Mouse (Mus musculus) kidney, adult 2 months (tissue): ENCODE results near the gene Pxk. TPM values are rescaled to one million over a fixed set of nuclear protein-coding genes. Genes with fewer than 3 reads are reported as not detected.
A peak's percentile ranks its signal among the peaks of the same experiment; 100 is the strongest.

Source experiments
- DNase-seq: peaks from one replicate; pipeline ENCODE4 v3.0.0; 2021
- H3K27ac ChIP-seq: fragments of 200-500 bp; 2 replicates; pipeline ENCODE4 v1.5.1; 2012; ENCODE audit warnings: low read depth, low read length, control low read depth, inconsistent platforms; ENCODE audit not compliant: insufficient read depth
- H3K27me3 ChIP-seq: fragments of 200-500 bp; replicated peaks from 2 replicates; pipeline ENCODE4 v1.6.1; 2012; ENCODE audit warnings: mild to moderate bottlenecking, moderate library complexity, low read length, inconsistent platforms; ENCODE audit not compliant: control insufficient read depth, insufficient read depth
- H3K36me3 ChIP-seq: fragments of 200-500 bp; 2 replicates; pipeline ENCODE4 v1.6.1; 2012; ENCODE audit warnings: mild to moderate bottlenecking, moderate library complexity, low read length, inconsistent platforms; ENCODE audit not compliant: control insufficient read depth, insufficient read depth
- H3K4me1 ChIP-seq: fragments of 200-500 bp; 2 replicates; pipeline ENCODE4 v1.6.1; 2011; ENCODE audit warnings: low read length; ENCODE audit not compliant: control insufficient read depth, insufficient read depth
- H3K4me3 ChIP-seq: fragments of 200-500 bp; 2 replicates; pipeline ENCODE4 v1.5.1; 2011; ENCODE audit warnings: mild to moderate bottlenecking, low read depth, low read length, control low read depth; ENCODE audit not compliant: insufficient read depth
- CTCF ChIP-seq: fragments of 200-500 bp; conservative IDR thresholded peaks from 2 replicates; pipeline ENCODE4 v1.5.1; 2011; ENCODE audit warnings: low read depth, mild to moderate bottlenecking, control low read depth, low read length, moderate library complexity, mixed read lengths; ENCODE audit not compliant: insufficient read depth, insufficient read length
- POLR2A ChIP-seq: fragments of 200-500 bp; IDR thresholded peaks from one replicate; pipeline ENCODE4 v1.6.1; 2011; ENCODE audit warnings: low read depth, low read length, control low read depth
- WGBS: fragments of 180-500 bp; shearing (Covaris S2); methylation state at CpG from one replicate; pipeline ENCODE4 v1.1.7; 2018; 5-methylcytosine and 5-hydroxymethylcytosine counted together
- polyA plus RNA-seq: library from polyadenylated mRNA; depleted of rRNA; stranded (reverse); fragments of >200 nt; gene quantifications from 2 replicates; pipeline ENCODE4 v1.2.3, GENCODE M21; 2012; rRNA removed

The Pxk gene
- polyA plus RNA-seq = 36.8 and 42.9 TPM in 2 replicates

DNA sequence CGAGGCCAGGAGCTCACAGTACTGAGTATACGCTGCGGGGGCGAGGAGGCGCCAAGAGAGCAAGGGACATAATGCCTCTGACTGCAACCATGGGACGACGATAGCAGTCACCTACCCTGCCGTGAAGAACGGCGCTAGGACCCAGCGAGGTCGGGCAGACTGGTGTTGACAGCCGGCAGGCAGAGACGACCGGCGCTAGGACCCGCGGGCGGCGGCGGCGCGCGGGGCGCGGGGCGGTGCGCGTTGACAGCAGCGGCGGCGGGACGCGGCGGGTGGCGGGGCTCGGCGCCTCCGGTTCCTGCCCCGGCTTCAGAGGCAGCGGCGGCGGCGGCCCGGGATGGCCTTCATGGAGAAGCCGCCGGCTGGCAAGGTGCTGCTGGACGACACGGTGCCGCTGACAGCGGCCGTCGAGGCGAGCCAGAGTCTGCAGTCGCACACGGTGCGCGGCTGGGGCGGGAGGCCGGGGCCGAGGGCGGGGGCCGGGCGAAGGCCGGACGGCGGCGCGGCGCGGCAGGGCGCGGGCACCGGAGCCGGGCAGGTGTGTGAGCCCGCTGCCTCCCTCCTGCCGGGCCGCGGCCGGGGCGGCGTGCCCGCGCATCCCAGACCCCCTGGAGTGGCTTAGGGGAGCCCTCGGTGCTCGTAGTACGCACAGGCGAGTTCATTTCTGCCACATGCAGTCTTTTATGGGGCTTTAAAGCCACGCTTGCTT, at the start of gene Pxk:
Gene Pxk (plus strand): TSS at position 234 of the 709 bp plus-strand sequence.
- Histone ChIP-seq H3K4me3 (peak within 1 kb of the TSS; percentile 96), H3K36me3 (no peaks in the 10 kb centered on the region), H3K27ac (peak within 1 kb of the TSS; percentile 81), H3K27me3 (no peaks in the 10 kb centered on the region), H3K4me1 (peaks cover 28% of the 10 kb centered on the region)
- under 1% methylated on average over 88 of the region's 89 CpGs for WGBS
- DNase-seq = peak; percentile 96
- no peak for TF ChIP-seq POLR2A
- TF ChIP-seq CTCF = no peak

DNA sequence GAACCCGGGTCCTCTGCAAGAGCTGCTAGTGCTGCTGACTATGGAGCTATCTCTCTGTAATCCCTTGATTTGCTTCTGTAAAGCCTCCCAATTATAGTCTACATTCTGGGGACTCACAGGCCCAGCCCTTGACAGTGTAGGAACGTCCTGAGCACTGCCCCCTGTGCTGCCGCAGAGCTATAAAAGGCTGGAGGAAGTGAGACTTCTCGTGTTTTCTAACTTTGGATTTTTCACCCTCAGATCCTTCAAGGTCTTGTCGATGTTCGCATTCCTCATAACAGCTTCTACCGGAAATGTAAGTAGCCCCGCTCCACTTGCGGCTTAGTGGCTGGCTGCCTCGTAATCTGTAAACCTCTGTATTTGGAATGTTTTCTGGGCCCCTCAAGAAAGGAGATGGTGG, 48.7 kb upstream of the Pxk start:
- Histone ChIP-seq H3K4me3 (no peak overlapping the region), H3K4me1 (no peaks in the 10 kb centered on the region), H3K36me3 (no peaks in the 10 kb centered on the region), H3K27ac (no peak overlapping the region), H3K27me3 (no peaks in the 10 kb centered on the region)
- no peak for DNase-seq
- 86% methylated on average over 10 of the region's 10 CpGs for WGBS
- TF ChIP-seq CTCF (no peak), POLR2A (no peak)

DNA sequence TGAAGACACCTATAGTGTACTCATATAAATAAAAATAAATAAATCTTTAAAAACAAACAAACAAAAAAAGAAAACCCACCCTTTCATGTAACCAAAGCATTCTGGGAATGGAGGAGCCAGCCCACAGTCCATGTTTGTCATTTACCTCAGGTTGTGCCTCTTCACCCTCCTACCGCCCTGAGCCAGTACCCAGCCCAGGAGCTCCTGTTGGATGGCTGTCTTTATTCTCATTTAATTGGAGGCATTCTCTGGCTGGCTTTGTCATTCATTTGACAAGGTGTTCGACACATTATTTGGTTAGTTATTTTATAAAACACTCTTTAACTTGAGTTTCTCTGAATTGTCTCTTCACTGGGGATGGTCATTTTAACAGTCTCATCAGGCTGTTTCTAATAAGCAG, 46.1 kb upstream of the Pxk start:
- TF ChIP-seq CTCF = no peak
- no peak for TF ChIP-seq POLR2A
- no peaks in the 10 kb centered on the region for H3K36me3 ChIP-seq

DNA sequence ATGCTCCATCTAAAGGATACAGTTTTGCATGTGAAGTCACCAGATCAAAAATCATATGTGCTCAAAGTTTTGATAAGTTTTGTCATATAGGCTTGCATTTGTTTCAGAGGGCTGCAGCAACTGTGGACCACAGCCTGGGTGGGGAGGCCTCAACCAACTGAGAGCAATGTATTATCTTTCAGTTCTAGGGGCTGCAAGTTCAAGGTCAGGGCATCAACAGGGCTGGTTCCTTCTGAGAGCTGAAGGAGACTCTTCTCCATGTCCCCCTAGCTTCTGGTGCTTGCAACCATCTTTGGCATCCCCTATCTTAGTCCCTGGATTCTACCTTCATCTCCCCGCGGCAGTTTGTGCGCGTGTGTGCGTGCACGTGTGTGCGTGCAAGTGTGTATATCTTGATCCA, 45.4 kb upstream of the Pxk start:
- no peak overlapping the region for H3K27ac ChIP-seq
- no peaks in the 10 kb centered on the region for H3K4me1 ChIP-seq
- no peaks in the 10 kb centered on the region for H3K27me3 ChIP-seq
- WGBS = 97% methylated on average over 7 of the region's 7 CpGs
- no peak for TF ChIP-seq POLR2A
- TF ChIP-seq CTCF = no peak
- no peak for DNase-seq
- H3K36me3 ChIP-seq = no peaks in the 10 kb centered on the region
- H3K4me3 ChIP-seq = no peak overlapping the region

More for the DNA sequence above, 46.1 kb upstream of the Pxk start:
- Histone ChIP-seq H3K4me1 (no peaks in the 10 kb centered on the region), H3K27me3 (no peaks in the 10 kb centered on the region), H3K27ac (no peak overlapping the region), H3K4me3 (no peak overlapping the region)
- 98% methylated on average over 2 of the region's 2 CpGs for WGBS
- no peak for DNase-seq

DNA sequence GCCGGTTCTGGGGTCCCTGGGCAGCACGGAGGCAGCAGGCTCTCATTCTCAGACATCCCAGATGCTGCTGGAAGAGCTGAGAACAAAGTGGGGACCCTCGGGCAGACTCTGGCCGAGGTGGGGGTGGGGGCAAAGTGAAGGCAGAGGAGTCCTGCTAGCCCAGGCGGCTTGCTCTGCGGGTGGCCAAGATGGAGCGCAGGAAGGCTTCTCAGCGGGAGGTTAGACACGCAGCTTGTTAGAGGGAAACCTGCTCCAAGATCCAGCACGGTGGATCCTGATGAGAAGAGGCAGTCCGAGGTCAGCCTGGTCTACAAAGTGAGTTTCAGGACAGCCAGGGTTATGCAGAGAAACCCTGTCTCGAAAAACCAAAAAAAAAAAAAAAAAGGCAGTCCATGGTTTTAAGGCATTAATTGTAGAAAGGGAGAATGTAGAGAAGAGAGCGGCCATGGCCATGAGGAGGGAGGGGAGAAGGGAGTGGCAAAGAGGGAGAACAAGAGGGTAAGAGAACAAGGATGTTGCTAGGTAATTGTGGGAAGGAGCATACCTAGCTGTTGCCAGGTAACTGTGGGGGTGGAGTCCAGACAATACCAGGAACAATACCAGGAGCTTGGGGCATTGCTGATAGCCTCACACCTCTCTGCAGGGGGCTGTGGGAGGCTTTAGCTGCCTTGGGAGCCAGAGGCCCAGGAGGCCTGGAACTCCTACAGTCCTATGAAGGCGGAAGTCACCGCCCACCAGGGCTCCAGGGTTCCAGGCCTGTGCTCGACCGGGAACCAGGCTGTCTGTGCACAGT, 43.5 kb upstream of the Pxk start:
- DNase-seq = no peak
- Histone ChIP-seq H3K4me3 (no peak overlapping the region), H3K27ac (no peak overlapping the region), H3K36me3 (no peaks in the 10 kb centered on the region), H3K27me3 (no peaks in the 10 kb centered on the region), H3K4me1 (no peaks in the 10 kb centered on the region)
- 69% methylated on average over 17 of the region's 17 CpGs for WGBS
- no peak for TF ChIP-seq CTCF
- TF ChIP-seq POLR2A = no peak

DNA sequence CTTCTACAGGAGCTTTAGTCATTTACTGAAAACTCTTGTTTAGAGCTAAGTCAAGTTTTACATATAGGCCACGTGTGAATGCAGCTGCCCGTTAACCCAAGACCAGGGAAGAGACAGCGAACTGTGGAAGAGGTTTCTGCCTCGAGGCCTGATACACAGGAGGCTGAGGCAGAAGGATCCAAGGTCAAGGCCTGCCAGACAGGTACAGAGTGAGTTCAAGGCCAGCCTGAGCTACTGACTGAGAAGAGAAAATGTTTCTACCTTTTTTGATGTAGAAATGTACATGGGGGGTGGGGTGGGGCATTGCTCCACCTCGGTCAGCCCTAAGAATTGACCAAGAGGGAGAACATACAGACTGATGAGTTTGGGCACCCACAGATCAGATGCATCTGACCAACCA, 41.9 kb upstream of the Pxk start:
- no peak overlapping the region for H3K27ac ChIP-seq
- TF ChIP-seq POLR2A (no peak), CTCF (no peak)
- WGBS = 86% methylated on average over 5 of the region's 5 CpGs

DNA sequence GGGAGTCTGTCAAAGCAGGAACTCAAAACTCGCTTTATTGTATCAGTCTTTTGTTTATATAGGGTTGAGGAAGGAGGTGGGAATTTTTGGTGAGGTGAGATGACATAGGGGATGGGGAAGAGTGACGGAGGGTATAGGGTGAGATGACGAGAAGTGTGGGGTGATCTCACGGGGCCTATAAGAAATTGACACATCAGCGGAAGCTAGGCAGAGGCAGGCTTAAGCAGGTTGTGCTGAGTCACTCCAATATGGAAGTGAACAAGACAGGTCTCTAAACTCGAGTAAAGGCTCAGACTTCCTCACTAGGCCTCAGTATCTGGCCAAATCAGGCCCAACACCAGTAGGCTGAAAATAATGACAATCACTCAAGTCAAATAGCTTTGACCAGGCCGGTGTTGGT, 38.1 kb upstream of the Pxk start:
- H3K36me3 ChIP-seq = no peaks in the 10 kb centered on the region
- TF ChIP-seq POLR2A = no peak
- no peak for TF ChIP-seq CTCF
- WGBS = 95% methylated on average over 7 of the region's 7 CpGs
- H3K4me1 ChIP-seq = no peaks in the 10 kb centered on the region
- no peak overlapping the region for H3K27ac ChIP-seq
- H3K27me3 ChIP-seq = no peaks in the 10 kb centered on the region
- H3K4me3 ChIP-seq = no peak overlapping the region
- DNase-seq = no peak

More for the DNA sequence above, 41.9 kb upstream of the Pxk start:
- no peaks in the 10 kb centered on the region for H3K4me1 ChIP-seq
- DNase-seq = no peak
- no peaks in the 10 kb centered on the region for H3K36me3 ChIP-seq
- no peak overlapping the region for H3K4me3 ChIP-seq
- H3K27me3 ChIP-seq = no peaks in the 10 kb centered on the region
